Mouse (Mus musculus) gastrocnemius, postnatal 25 days (tissue): Measurements from ENCODE around the gene Inhbb. TPM values are rescaled to one million over a fixed set of nuclear protein-coding genes. Genes with fewer than 3 reads are reported as not detected.

Source experiments
- DNase-seq: peaks from one replicate; pipeline ENCODE4 v3.0.0; 2022
- total RNA-seq, 2 experiments: library from RNA; stranded (reverse); gene quantifications; 1 replicate in 1 of 2; 2 replicates in 1 of 2; pipeline ENCODE4 v1.2.3; 2021

Inhbb gene
- total RNA-seq, 2 experiments from 2014 or later: 0.87 to 1.7 TPM

- DNase-seq: no peak
Measured at GRCm38 (mm10) chr1:119419151-119420105, 2.6 kb downstream of the Inhbb start.

- no peak for DNase-seq
Measured at GRCm38 (mm10) chr1:119417991-119418390, 4.1 kb downstream of the Inhbb start.

GRCm38 (mm10) chr1:119417542-119417941, 4.5 kb downstream of the Inhbb start:
- no peak for DNase-seq

GRCm38 (mm10) chr1:119416610-119417009, 5.4 kb downstream of the Inhbb start:
- DNase-seq: no peak

GRCm38 (mm10) chr1:119416177-119416576, 5.9 kb downstream of the Inhbb start:
- no peak for DNase-seq

DNA sequence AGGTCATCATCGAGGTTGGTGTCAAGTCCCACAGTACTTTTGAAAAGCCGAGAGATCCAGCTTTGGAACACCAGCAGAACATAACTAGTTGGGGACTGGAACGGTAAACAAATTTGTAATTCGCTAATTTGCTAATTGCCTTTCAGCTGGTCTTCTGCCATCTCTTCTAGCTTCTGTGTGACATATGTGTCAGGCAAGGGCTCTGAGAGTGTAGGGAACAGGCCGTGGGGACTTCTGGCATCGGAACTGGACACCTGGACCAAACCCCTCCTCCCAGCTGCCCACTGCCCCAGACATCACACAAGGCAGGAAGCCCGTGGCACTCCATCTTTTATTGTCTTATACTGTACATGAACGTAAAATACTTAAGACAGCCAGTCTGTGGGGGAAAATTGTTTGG, 6.9 kb downstream of the Inhbb start:
- DNase-seq: no peak

DNA sequence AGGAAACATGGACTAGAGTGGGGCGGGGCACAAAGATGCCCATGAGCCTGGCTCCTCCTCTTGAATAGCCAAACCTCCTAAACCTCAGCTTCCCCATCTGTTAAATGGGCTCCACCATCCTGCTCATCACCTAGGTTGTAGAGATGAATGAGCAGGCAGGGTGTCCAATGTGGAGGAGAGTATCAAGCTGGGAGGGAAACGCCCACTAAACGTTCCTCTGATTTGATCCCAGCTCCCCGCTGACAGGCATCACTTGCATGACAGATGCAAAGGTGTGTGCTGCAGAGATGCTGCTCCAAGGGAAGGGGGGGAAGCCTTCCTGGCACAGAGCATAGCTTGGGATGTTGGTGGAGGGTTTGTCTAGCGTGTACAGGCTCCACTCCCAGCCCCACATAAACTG, 11.4 kb downstream of the Inhbb start:
- DNase-seq: no peak

DNA sequence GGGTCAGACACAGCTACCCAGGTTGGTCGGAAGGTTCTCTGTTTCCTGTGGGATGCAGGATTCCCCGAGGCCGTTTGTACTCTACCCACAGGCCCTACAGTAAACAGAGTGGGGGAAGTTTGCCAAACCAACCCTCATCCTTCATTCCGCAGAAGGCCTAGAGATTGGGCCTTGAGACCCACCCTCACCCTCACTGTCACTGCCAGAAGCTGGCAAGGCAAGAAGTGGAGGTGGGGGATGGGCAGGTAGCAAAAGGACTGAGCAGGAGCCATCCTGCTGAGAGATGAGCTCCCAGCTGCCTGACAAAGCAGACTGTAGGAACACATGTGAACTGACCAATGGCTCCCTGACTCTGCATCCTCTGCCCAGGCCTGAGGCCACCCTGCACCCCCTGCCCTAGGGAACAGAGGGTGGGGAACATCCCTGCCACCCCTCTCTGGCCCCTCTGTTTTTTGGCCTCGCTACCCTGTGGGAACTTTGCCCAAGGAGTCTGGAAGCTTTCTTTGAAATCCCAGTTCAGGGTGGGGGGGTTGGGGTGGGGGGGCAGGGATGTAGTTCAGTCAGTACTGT, 12.4 kb downstream of the Inhbb start:
- DNase-seq: no peak

- no peak for DNase-seq
Measured at GRCm38 (mm10) chr1:119409106-119409505, 12.9 kb downstream of the Inhbb start.

DNA sequence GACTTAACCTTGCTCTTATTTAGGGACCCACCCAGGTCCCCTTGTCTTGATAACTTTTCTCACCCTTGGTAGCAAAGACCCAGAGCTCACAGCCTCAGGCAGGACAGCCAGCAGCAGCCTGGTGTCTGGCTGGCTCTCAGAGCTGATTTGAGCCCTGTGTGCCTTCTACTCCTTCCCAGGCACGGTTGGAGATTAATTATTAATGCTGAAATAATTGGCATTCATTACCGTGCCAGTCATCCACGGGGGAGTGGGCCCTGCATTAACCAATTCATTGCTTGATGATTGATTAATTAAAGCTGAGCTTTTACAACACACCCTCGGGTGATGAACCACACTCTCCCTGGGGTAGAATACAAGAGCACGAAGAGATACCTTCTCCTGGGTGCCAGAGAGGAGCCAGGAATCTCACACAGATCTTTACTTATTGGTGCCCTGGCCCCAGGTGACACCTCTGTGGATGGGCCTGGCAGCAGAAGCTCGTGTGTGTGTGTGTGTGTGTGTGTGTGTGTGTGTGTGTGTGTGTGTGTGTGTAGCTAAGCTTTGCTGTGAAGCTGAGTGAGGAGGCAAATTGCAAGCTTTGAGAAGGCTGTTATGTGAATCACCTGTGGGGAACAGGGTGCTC, 14.2 kb downstream of the Inhbb start:
- no peak for DNase-seq

- DNase-seq: no peak
Measured at GRCm38 (mm10) chr1:119404798-119405197, 17.2 kb downstream of the Inhbb start.

DNA sequence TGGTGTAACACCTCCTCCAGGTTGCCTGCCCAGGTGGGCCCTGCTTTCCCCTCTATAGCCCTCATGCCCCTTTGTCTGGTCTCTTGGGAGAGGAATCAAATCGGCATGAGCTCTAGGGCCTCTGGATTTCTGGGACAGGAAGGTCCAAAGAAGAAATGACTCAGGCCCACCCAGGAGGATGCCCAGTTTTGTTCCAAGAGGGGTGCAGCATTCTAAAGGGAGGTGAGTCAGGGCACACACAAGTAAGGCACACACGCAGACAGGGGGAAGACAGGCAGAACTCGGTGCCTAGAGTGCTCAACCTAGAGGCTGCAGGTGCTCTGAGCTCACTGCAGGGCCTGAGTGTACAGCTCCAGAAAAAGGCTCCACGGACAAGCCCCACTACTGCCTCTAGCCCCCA, 17.7 kb downstream of the Inhbb start:
- no peak for DNase-seq

DNA sequence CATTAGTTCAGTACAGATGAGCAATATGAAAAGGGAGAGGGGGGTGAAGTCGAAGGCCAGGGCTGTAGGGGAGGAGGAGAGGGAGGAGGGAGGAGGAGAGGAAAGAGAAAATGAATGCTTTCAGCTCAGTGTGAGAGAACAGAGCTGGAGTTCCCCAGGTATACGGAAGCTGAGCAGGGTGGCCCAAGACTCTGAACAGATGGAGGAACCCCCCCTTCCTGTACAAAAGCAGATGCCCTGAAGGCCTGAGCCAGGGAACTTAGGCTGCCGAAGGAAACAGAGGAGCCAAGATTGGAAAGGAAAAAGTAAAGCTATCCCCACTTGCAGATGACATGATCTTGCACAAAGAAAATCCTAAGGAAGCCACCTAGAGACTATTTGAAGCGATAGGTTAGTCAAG, 20.8 kb downstream of the Inhbb start:
- no peak for DNase-seq

DNA sequence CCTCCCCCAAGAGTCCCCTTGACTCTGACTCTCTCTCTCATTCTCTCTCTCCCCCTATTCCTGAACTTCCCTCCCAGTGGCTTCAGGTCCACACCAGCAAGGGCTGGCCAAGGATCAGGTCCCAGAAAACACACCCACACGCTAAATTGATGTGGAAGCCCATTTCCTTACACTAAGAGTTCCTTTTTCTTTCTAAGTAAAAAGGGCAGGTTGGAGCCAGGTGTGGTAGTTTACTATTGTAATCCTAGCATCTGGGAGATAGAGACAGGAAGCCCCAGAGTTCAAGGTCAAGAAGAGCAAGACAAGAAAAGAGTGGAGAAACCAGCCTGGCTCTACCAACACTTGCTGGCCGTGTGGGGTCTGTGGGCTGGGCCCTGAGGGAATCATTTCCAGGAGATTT, 23.4 kb downstream of the Inhbb start:
- DNase-seq: no peak

GRCm38 (mm10) chr1:119397839-119398238, 24.2 kb downstream of the Inhbb start:
- DNase-seq: no peak

DNA sequence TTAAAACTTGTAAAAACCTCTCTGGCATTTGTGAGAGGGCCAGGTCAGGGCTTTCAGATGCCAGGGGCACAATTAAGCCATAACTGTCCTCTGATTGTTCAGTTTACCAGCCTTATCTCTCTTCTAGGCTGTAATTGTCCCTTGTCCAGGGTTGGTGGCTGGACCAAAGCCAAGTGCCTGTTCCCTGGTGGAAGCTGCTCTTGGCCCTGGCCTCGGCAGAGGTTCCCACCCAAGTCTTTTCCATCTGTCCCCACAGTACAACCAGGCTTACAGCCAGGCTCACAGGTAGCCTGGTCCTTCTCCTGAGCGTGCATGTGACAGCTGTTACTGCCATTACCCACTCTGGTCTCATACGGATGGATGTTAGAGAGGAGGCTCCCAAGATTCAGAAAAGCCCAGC, 30.7 kb downstream of the Inhbb start:
- DNase-seq: no peak

DNA sequence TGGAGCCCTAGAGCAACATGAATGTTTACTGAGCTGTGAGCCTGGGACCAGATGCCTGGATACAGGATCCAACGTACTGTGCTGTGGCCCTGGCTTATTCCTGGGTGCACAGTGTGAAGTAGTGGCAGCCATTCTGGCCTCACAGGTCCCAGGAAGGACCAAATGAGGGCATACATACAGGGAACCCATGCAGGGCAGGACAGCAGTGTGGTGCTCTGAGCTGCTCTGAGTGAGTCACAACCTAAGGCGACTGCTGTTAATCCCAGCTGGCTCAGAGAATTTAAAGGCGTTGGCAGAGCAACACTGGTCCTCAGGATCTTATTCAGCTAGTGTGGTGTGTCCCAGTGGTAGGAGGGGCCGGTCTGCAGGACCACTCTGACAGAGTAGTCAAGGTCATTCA, 31.4 kb downstream of the Inhbb start:
- DNase-seq: no peak

GRCm38 (mm10) chr1:119389771-119390500, 32.1 kb downstream of the Inhbb start:
- DNase-seq: no peak

DNA sequence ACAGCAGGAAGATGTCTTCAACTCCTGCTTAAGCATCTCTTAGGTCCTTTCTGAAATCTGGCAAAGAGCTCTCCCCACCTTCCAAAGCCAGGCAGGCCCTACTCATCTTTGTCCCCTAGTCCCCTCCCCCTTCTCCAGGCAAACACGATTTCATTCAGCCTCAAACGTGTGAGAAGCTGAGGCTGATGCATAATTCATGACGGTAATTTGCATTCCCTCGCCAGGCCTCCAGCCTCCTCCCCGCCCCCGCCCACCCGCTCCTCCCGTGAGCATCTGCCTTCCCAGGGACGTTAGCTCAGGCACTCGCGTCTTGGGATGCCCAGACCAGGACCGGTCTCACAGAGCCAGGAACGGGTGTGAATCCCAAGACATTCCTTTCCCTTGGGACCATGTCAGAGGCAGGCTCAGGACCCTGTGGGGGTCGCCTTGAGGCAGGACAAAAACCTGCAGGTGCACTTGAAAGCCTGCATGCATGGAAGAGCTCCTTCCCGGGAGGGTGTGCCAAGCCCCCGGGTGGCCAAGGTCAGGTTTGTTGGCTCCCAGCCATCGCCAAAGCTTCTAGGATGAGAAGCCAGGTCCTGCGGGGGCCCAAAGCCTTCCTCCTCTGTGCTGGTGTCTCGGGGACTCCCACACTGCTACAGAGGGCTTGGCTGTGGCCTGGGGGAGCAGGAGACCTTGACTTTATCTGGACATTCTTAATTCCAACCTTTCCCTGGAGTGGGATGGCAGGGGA, 33.2 kb downstream of the Inhbb start:
- no peak for DNase-seq

GRCm38 (mm10) chr1:119386306-119386705, 35.7 kb downstream of the Inhbb start:
- DNase-seq: no peak

DNA sequence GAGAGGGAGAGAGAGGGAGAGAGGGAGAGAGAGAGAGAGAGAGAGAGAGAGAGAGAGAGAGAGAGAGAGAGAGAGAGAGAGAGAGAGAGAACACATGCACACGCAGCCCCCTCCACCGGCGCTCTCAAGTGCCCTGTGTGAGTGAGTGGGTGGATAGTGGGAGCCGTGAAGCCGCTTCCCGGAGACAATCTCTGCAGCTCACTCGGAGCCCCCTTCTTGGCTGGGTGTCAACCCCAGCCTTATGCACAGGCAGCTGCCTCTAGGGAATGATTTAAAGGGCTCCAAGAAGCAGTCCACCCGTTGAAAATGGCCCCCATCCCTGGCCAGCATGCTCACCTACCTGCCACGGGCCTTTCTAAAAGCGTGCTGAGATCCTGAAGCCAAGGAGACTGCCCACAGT, 38.1 kb downstream of the Inhbb start:
- no peak for DNase-seq

- no peak for DNase-seq
Measured at GRCm38 (mm10) chr1:119380609-119381008, 41.4 kb downstream of the Inhbb start.
